Mouse (Mus musculus) v-Abl transformed pro-B cells (cell line): ENCODE data around the gene Kcp.

Source experiments
- in situ Hi-C, 2 experiments: fragments of 400-800 bp; cut with MboI; formaldehyde crosslinking; loops; one replicate each; pipeline ENCODE4 v1.15.1; 2025; ENCODE audit not compliant: unreplicated experiment in 2 of 2

The Kcp gene

GRCm38 (mm10) chr6:29473941-29474691 is 33.6 kb downstream of the Kcp start:
- in situ Hi-C loops: no loop called here

GRCm38 (mm10) chr6:29471137-29471536 is 36.6 kb downstream of the Kcp start, which contains the start of gene Atp6v1fnb:
Atp6v1fnb (plus strand) TSS chr6:29471437.
- in situ Hi-C loops: no loop called here

GRCm38 (mm10) chr6:29468851-29469250 is 38.9 kb downstream of the Kcp start:
- in situ Hi-C loops: loop anchor here in 1 of 2 experiments (5.0 kb wide), 1 partner anchor 58 kb away; the partner anchor contains the start of gene Irf5

GRCm38 (mm10) chr6:29467583-29468354 is 40.0 kb downstream of the Kcp start, which contains the start of gene Atp6v1f:
Atp6v1f (plus strand) TSS chr6:29467718.
- in situ Hi-C loops: loop anchor here in 1 of 2 experiments (5.0 kb wide), 1 partner anchor 60 kb away; the partner anchor contains the start of gene Irf5

- in situ Hi-C loops: no loop called here
Measured at GRCm38 (mm10) chr6:29463388-29463787, 44.4 kb downstream of the Kcp start.

- in situ Hi-C loops: no loop called here
Measured at GRCm38 (mm10) chr6:29461502-29461901, 46.2 kb downstream of the Kcp start.

- in situ Hi-C loops: no loop called here
Measured at GRCm38 (mm10) chr6:29450667-29451066, 57.1 kb downstream of the Kcp start.

- in situ Hi-C loops: loop anchor here (5.0 kb wide), 1 partner anchor 202 kb away; no protein-coding TSS in a partner anchor
Measured at GRCm38 (mm10) chr6:29449858-29450257, 57.9 kb downstream of the Kcp start.

GRCm38 (mm10) chr6:29445354-29445753 is 62.4 kb downstream of the Kcp start:
- in situ Hi-C loops: loop anchor here (5.0 kb wide), 1 partner anchor 207 kb away; no protein-coding TSS in a partner anchor

- in situ Hi-C loops: loop anchor here (5.0 kb wide), 1 partner anchor 208 kb away; no protein-coding TSS in a partner anchor
Measured at GRCm38 (mm10) chr6:29444773-29445172, 63.0 kb downstream of the Kcp start.

GRCm38 (mm10) chr6:29439789-29440188 is 68.0 kb downstream of the Kcp start:
- in situ Hi-C loops: no loop called here

- in situ Hi-C loops: no loop called here
Measured at GRCm38 (mm10) chr6:29439251-29439650, 68.5 kb downstream of the Kcp start.

- in situ Hi-C loops: no loop called here
Measured at GRCm38 (mm10) chr6:29436461-29436934, 71.3 kb downstream of the Kcp start.

GRCm38 (mm10) chr6:29435940-29436451 is 71.8 kb downstream of the Kcp start:
- in situ Hi-C loops: no loop called here

GRCm38 (mm10) chr6:29434911-29435691 is 72.7 kb downstream of the Kcp start:
- in situ Hi-C loops: no loop called here

- in situ Hi-C loops: no loop called here
Measured at GRCm38 (mm10) chr6:29433804-29434795, 73.7 kb downstream of the Kcp start.

GRCm38 (mm10) chr6:29433038-29433803 is 74.5 kb downstream of the Kcp start, which contains the start of gene Flnc:
Flnc (plus strand) TSS chr6:29433256.
- in situ Hi-C loops: no loop called here

- in situ Hi-C loops: no loop called here
Measured at GRCm38 (mm10) chr6:29432676-29433037, 75.1 kb downstream of the Kcp start.
